Mouse (Mus musculus) cerebellum, adult 2 months (tissue): ENCODE measurements at regions not wholly inside any gene's neighbourhood (a gene's known extent, or its start where the extent isn't known, plus 50 kb on each side); places are given as distances from the start of the nearest gene placed in this dataset.

ENCODE experiments used
- CTCF ChIP-seq: fragments of 200-500 bp; IDR thresholded peaks from 2 replicates; pipeline ENCODE4 v1.5.1; 2011; ENCODE audit warnings: low read depth, mild to moderate bottlenecking, control low read depth, low read length, moderate library complexity, borderline replicate concordance; ENCODE audit not compliant: insufficient read depth
- POLR2A ChIP-seq: fragments of 200-500 bp; IDR thresholded peaks from 2 replicates; pipeline ENCODE4 v1.6.1; 2011; ENCODE audit warnings: low read length, control low read depth, borderline replicate concordance; ENCODE audit not compliant: insufficient read depth

- TF ChIP-seq CTCF (no peak), POLR2A (no peak)
Observed at GRCm38 (mm10) chr11:25124458-25124857, 1046.6 kb downstream of the Bcl11a start.
